In genomic region chr5:64816290-64816973, GRCm38 (mm10) we compare ENCODE assay signal across 13 mouse cellular contexts. TPM values are rescaled to one million over a fixed set of nuclear protein-coding genes. Genes with fewer than 3 reads are reported as not detected.
A peak's percentile ranks its signal among the peaks of the same experiment; 100 is the strongest.
DNase-seq lines count a peak whose midpoint lies in the region; ATAC-seq and TF ChIP-seq lines count a peak whose summit lies in the region.
"Had no signal": no experiment of that assay in that cellular context is flagged by ENCODE, and none has a peak within 500 bp of the region (broad histone marks: within the 10 kb centered on the region; RNA-seq: fewer than 3 reads in every experiment).

No protein-coding gene starts in this region.

- no peak overlapping the region for H3K4me2 ChIP-seq in kidney, embryonic 14.5 days (replicated peaks; ENCODE audit: low read depth, low read length)
- no peak overlapping the region for H3K4me2 ChIP-seq in intestine, embryonic 16.5 days (ENCODE audit: low read depth, low read length)
- H3K4me2 ChIP-seq: neural tube, embryonic 13.5 days had no signal

- H3K36me3 ChIP-seq in kidney, embryonic 14.5 days (ENCODE audit: control insufficient read depth, insufficient read depth, low read length) = peaks cover 33% of the 10 kb centered on the region
- peaks cover 79% of the 10 kb centered on the region for H3K36me3 ChIP-seq in E14TG2a.4 (ENCODE audit: insufficient read depth, low read length)
- peaks cover 15% of the 10 kb centered on the region; the same call in 1 of the 2 replicates for H3K36me3 ChIP-seq in intestine, embryonic 16.5 days (ENCODE audit: control insufficient read depth, insufficient read depth, low read length)

- H3K4me3 ChIP-seq in cerebellum, adult 2 months (replicated peaks; ENCODE audit: insufficient read depth, low read depth, low read length) = no peak overlapping the region
- no peak overlapping the region for H3K4me3 ChIP-seq in kidney, embryonic 14.5 days (ENCODE audit: low read length)
- peak overlapping the region; percentile 78 for H3K4me3 ChIP-seq in E14TG2a.4 (replicated peaks; ENCODE audit: low read length)
- H3K4me3 ChIP-seq in intestine, embryonic 16.5 days (ENCODE audit: low read length) = no peak overlapping the region
- H3K4me3 ChIP-seq: neural tube, embryonic 13.5 days had no signal

- H3K27me3 ChIP-seq in cerebellum, adult 2 months (ENCODE audit: control insufficient read depth, insufficient read depth, low read length) = no peaks in the 10 kb centered on the region
- no peaks in the 10 kb centered on the region for H3K27me3 ChIP-seq in kidney, embryonic 14.5 days (ENCODE audit: control insufficient read depth, insufficient read depth, low read length)
- no peaks in the 10 kb centered on the region for H3K27me3 ChIP-seq in E14TG2a.4 (ENCODE audit: insufficient read depth, low read length)
- H3K27me3 ChIP-seq in intestine, embryonic 16.5 days (replicated peaks; ENCODE audit: control insufficient read depth, insufficient read depth, low read length) = no peaks in the 10 kb centered on the region
- H3K27me3 ChIP-seq: neural tube, embryonic 13.5 days had no signal

- intact Hi-C loops in left cerebral cortex, postnatal 14 days (cut with DNase I) = no loop called here

- H3K4me1 ChIP-seq in cerebellum, adult 2 months (ENCODE audit: control insufficient read depth, insufficient read depth, low read length) = peaks cover 16% of the 10 kb centered on the region; the same call in 1 of the 2 replicates
- peaks cover 32% of the 10 kb centered on the region for H3K4me1 ChIP-seq in kidney, embryonic 14.5 days (ENCODE audit: control insufficient read depth, insufficient read depth, low read length)
- peaks cover 90% of the 10 kb centered on the region for H3K4me1 ChIP-seq in E14TG2a.4 (replicated peaks; ENCODE audit: low read depth, low read length)
- H3K4me1 ChIP-seq in intestine, embryonic 16.5 days (ENCODE audit: control insufficient read depth, insufficient read depth, low read length) = peaks cover 54% of the 10 kb centered on the region

- H3K9ac ChIP-seq in kidney, embryonic 14.5 days (ENCODE audit: low read depth, low read length) = peak overlapping the region; percentile 23; the same call in 1 of the 2 replicates
- H3K9ac ChIP-seq in intestine, embryonic 16.5 days (ENCODE audit: low read depth, low read length) = no peak overlapping the region
- H3K9ac ChIP-seq: neural tube, embryonic 13.5 days had no signal

- H3K9me3 ChIP-seq in kidney, embryonic 14.5 days (ENCODE audit: control insufficient read depth, low read length) = no peaks in the 10 kb centered on the region
- H3K9me3 ChIP-seq in E14TG2a.4 (ENCODE audit: low read length) = peaks cover 3% of the 10 kb centered on the region
- H3K9me3 ChIP-seq in intestine, embryonic 16.5 days (ENCODE audit: control insufficient read depth, low read length) = no peaks in the 10 kb centered on the region
- H3K9me3 ChIP-seq: neural tube, embryonic 13.5 days had no signal

- no peak for TF ChIP-seq POLR2A in cerebellum, adult 2 months (IDR thresholded peaks at IDR 0.05; ENCODE audit: borderline replicate concordance, insufficient read depth, low read length)

- no peak overlapping the region for H3K27ac ChIP-seq in cerebellum, adult 2 months (ENCODE audit: insufficient read depth, low read length)
- H3K27ac ChIP-seq in kidney, embryonic 14.5 days (ENCODE audit: low read depth, low read length) = peak overlapping the region; percentile 3; the same call in 1 of the 2 replicates
- peak overlapping the region; percentile 68 for H3K27ac ChIP-seq in intestine, embryonic 16.5 days (ENCODE audit: low read length)
- H3K27ac ChIP-seq: neural tube, embryonic 13.5 days had no signal

- DNase-seq in cerebellum, postnatal 10 days = peak; percentile 60 to 63
- no peak for DNase-seq in cerebellum, adult 2 months
- no peak for DNase-seq in kidney, adult 8-10 months
- no peak for DNase-seq in left cerebral cortex, postnatal 14 days (ENCODE audit: low spot score in 2 of 2)
- DNase-seq: cerebellum, adult 9-10 months; kidney, adult 11 months; lung, postnatal 36 days; midbrain, embryonic 14.5 days had no signal

- 43% methylated on average over 15 of the region's 15 CpGs for WGBS in cerebellum, adult 2 months
- 44% methylated on average over 15 of the region's 15 CpGs for WGBS in kidney, embryonic 14.5 days
- 51% methylated on average over 15 of the region's 15 CpGs for WGBS in intestine, embryonic 16.5 days

- TF ChIP-seq CTCF in cerebellum, adult 2 months (IDR thresholded peaks at IDR 0.05; ENCODE audit: borderline replicate concordance, insufficient read depth, low read depth, low read length) = no peak
- TF ChIP-seq CTCF in E14TG2a.4 (conservative IDR thresholded peaks at IDR 0.05; ENCODE audit: low read length) = no peak

- ATAC-seq in kidney, embryonic 14.5 days (ENCODE audit: low FRiP score, low TSS enrichment) = peak; percentile 47
- ATAC-seq in intestine, embryonic 16.5 days = no peak
- no peak for ATAC-seq in cerebellum, adult (ENCODE audit: insufficient number of reproducible peaks, low FRiP score, low TSS enrichment)

RNA-seq across cellular contexts. Expression of gene Klf3, which starts 13.2 kb away (rescaled TPM):
- 16.4 and 18.6 TPM in 2 replicates for polyA plus RNA-seq in cerebellum, adult 2 months (2012; rRNA removed)
- 45.1 and 78.4 TPM in 2 replicates for polyA plus RNA-seq in kidney, embryonic 14.5 days (2014; fragmentation: Nextera tagmentation; extraction: Ambion mirVana)
- 68.1 and 71.9 TPM in 2 replicates for polyA plus RNA-seq in intestine, embryonic 16.5 days (2015; fragmentation: Nextera tagmentation; extraction: Ambion mirVana)
- 10 to 100 TPM; 24.2 to 31.2 TPM for total RNA-seq in left cerebral cortex, postnatal 14 days (2021)

Comparison
In these comparisons a context has a peak if more than half of its experiments do, and no peak if none do; other contexts are left out.
1. DNase-seq: peak in cerebellum, postnatal 10 days (2 of 2); none in cerebellum, adult 2 months (0 of 2), kidney, adult 8-10 months (0 of 2) and left cerebral cortex, postnatal 14 days (0 of 2).